In the genomic region with DNA sequence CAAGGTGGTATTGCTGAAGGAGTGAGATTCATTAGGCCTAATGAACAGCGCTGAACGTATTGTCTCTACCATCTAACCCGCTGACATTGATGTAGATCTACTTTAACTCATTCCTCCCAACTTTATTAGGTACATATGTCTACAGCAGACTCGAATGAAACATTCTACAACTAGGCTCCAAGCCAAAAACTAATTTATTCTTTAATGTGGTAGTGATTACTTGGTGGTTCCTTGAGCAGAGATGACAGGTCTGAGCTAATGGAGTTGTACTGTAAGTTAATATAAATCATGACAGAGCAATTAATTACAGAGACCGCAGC, we compare ENCODE assay signal across 17 mouse cellular contexts.
DNase-seq lines count a peak whose midpoint lies in the region; ATAC-seq and TF ChIP-seq lines count a peak whose summit lies in the region.
"Had no signal": no experiment of that assay in that cellular context is flagged by ENCODE, and none has a peak within 500 bp of the region (broad histone marks: within the 10 kb centered on the region; RNA-seq: fewer than 3 reads in every experiment).

No protein-coding gene starts in this region.

- whole genome bisulfite sequencing in forebrain, embryonic 12.5 days = 62% methylated on average over 5 of the region's 5 CpGs
- whole genome bisulfite sequencing in forebrain, postnatal 0 days = 43% methylated on average over 5 of the region's 5 CpGs
- 54% methylated on average over 5 of the region's 5 CpGs for WGBS in midbrain, embryonic 15.5 days
- WGBS in midbrain, embryonic 11.5 days = 84% methylated on average over 5 of the region's 5 CpGs

- no peak for DNase-seq in forebrain, postnatal 0 days
- DNase-seq in midbrain, embryonic 11.5 days (ENCODE audit: low spot score, missing footprints) = no peak
- peak; percentile 57 for DNase-seq in hindlimb bud, embryonic 11.5 days (ENCODE audit: extremely low spot score, low read depth, low spot score)
- no peak for DNase-seq in thymus, postnatal 0 days (ENCODE audit: low spot score)
- DNase-seq in left cerebral cortex, adult 18-20 months (ENCODE audit: low spot score in 2 of 2) = no peak
- no peak for DNase-seq in adrenal gland, postnatal 14 days
- DNase-seq: cerebellum, adult 11 months; kidney, adult 9 months had no signal

- no peak overlapping the region for H3K4me2 ChIP-seq in forebrain, embryonic 12.5 days
- no peak overlapping the region for H3K4me2 ChIP-seq in forebrain, postnatal 0 days (ENCODE audit: low read depth)
- H3K4me2 ChIP-seq in midbrain, embryonic 15.5 days = no peak overlapping the region
- H3K4me2 ChIP-seq in midbrain, embryonic 11.5 days = no peak overlapping the region
- H3K4me2 ChIP-seq: liver, embryonic 12.5 days had no signal

- no peaks in the 10 kb centered on the region for H3K9me3 ChIP-seq in forebrain, embryonic 12.5 days
- H3K9me3 ChIP-seq in forebrain, postnatal 0 days (ENCODE audit: low read length) = no peaks in the 10 kb centered on the region
- H3K9me3 ChIP-seq in midbrain, embryonic 15.5 days = no peaks in the 10 kb centered on the region
- H3K9me3 ChIP-seq in midbrain, embryonic 11.5 days (ENCODE audit: control insufficient read depth, low read length) = no peaks in the 10 kb centered on the region
- H3K9me3 ChIP-seq: liver, embryonic 12.5 days; midbrain, embryonic 12.5 days; neural tube, embryonic 12.5 days had no signal

- no peaks in the 10 kb centered on the region for H3K36me3 ChIP-seq in forebrain, embryonic 12.5 days (replicated peaks)
- H3K36me3 ChIP-seq in forebrain, postnatal 0 days (ENCODE audit: insufficient read depth) = no peaks in the 10 kb centered on the region
- no peaks in the 10 kb centered on the region for H3K36me3 ChIP-seq in midbrain, embryonic 15.5 days (replicated peaks)
- no peaks in the 10 kb centered on the region for H3K36me3 ChIP-seq in midbrain, embryonic 11.5 days (ENCODE audit: control insufficient read depth, insufficient read depth, low read length)
- H3K36me3 ChIP-seq: liver, embryonic 12.5 days; midbrain, embryonic 12.5 days; neural tube, embryonic 12.5 days had no signal

- ATAC-seq in forebrain, embryonic 12.5 days (ENCODE audit: low FRiP score) = peak; percentile 61; the same call in 1 of the 2 replicates
- ATAC-seq in forebrain, postnatal 0 days = no peak
- ATAC-seq in midbrain, embryonic 15.5 days (replicated peaks) = peak; percentile 65
- no peak for ATAC-seq in midbrain, embryonic 11.5 days (ENCODE audit: low FRiP score)
- ATAC-seq: inflammation-experienced regulatory T-cells, adult 6 months; liver, embryonic 12.5 days; lung, postnatal 0 days had no signal

- H3K4me1 ChIP-seq in forebrain, embryonic 12.5 days = peaks cover 13% of the 10 kb centered on the region
- 0 out of 2 replicates have a peak, but pooled peaks cover 3% of the 10 kb centered on the region for H3K4me1 ChIP-seq in forebrain, postnatal 0 days (ENCODE audit: insufficient read depth)
- peaks cover 16% of the 10 kb centered on the region for H3K4me1 ChIP-seq in midbrain, embryonic 15.5 days
- H3K4me1 ChIP-seq in midbrain, embryonic 11.5 days (ENCODE audit: control insufficient read depth, insufficient read depth, low read length) = peaks cover 10% of the 10 kb centered on the region
- H3K4me1 ChIP-seq: liver, embryonic 12.5 days had no signal

- no peak overlapping the region for H3K27ac ChIP-seq in forebrain, embryonic 12.5 days
- H3K27ac ChIP-seq in forebrain, postnatal 0 days (ENCODE audit: low read depth, low read length) = no peak overlapping the region
- H3K27ac ChIP-seq in midbrain, embryonic 15.5 days = no peak overlapping the region
- no peak overlapping the region for H3K27ac ChIP-seq in midbrain, embryonic 11.5 days (ENCODE audit: low read depth, low read length)
- H3K27ac ChIP-seq: layer of hippocampus, adult 2 months; liver, embryonic 12.5 days; neural tube, embryonic 12.5 days had no signal

- no peak for TF ChIP-seq CTCF in forebrain, postnatal 0 days (IDR thresholded peaks at IDR 0.05; ENCODE audit: low read depth)

- H3K9ac ChIP-seq in forebrain, embryonic 12.5 days = no peak overlapping the region
- no peak overlapping the region for H3K9ac ChIP-seq in forebrain, postnatal 0 days
- H3K9ac ChIP-seq in midbrain, embryonic 15.5 days = no peak overlapping the region
- H3K9ac ChIP-seq in midbrain, embryonic 11.5 days (ENCODE audit: low read length) = no peak overlapping the region
- H3K9ac ChIP-seq: liver, embryonic 12.5 days; midbrain, embryonic 12.5 days; neural tube, embryonic 12.5 days had no signal

- H3K27me3 ChIP-seq in forebrain, embryonic 12.5 days = no peaks in the 10 kb centered on the region
- no peaks in the 10 kb centered on the region for H3K27me3 ChIP-seq in forebrain, postnatal 0 days (ENCODE audit: insufficient read depth, low read length)
- H3K27me3 ChIP-seq in midbrain, embryonic 15.5 days (replicated peaks) = no peaks in the 10 kb centered on the region
- no peaks in the 10 kb centered on the region for H3K27me3 ChIP-seq in midbrain, embryonic 11.5 days (ENCODE audit: control insufficient read depth, insufficient read depth, low read length)
- H3K27me3 ChIP-seq: liver, embryonic 12.5 days; midbrain, embryonic 12.5 days; neural tube, embryonic 12.5 days had no signal

- no peak overlapping the region for H3K4me3 ChIP-seq in forebrain, embryonic 12.5 days (replicated peaks)
- H3K4me3 ChIP-seq in forebrain, postnatal 0 days (ENCODE audit: low read depth, low read length) = no peak overlapping the region
- no peak overlapping the region for H3K4me3 ChIP-seq in midbrain, embryonic 15.5 days
- H3K4me3 ChIP-seq in midbrain, embryonic 11.5 days (ENCODE audit: low read depth, low read length) = no peak overlapping the region
- H3K4me3 ChIP-seq: erythroblast, embryonic 14.5 days; layer of hippocampus, adult 2 months; liver, embryonic 12.5 days; midbrain, embryonic 12.5 days; neural tube, embryonic 12.5 days had no signal

Comparison
In these comparisons a context has a peak if more than half of its experiments do, and no peak if none do; other contexts are left out.
1. ATAC-seq: peak in forebrain, embryonic 12.5 days (single experiment) and midbrain, embryonic 15.5 days (single experiment); none in forebrain, postnatal 0 days (single experiment) and midbrain, embryonic 11.5 days (single experiment).